Mouse (Mus musculus) G1E (cell line): ENCODE data around the gene Ccser1.

ENCODE experiments used
- CTCF ChIP-seq: IDR thresholded peaks from 2 replicates; pipeline ENCODE4 v1.5.1; 2012; ENCODE audit warnings: low read depth, low read length, inconsistent platforms, mixed read lengths
- GATA1 ChIP-seq: IDR thresholded peaks from 2 replicates; pipeline ENCODE4 v1.6.1; 2012; ENCODE audit warnings: borderline replicate concordance, low read length, inconsistent platforms, mixed read lengths
- POLR2AphosphoS5 ChIP-seq: IDR thresholded peaks from 2 replicates; pipeline ENCODE4 v1.6.1; 2012; ENCODE audit warnings: low read depth, low read length, inconsistent platforms; ENCODE audit not compliant: insufficient replicate concordance

DNA sequence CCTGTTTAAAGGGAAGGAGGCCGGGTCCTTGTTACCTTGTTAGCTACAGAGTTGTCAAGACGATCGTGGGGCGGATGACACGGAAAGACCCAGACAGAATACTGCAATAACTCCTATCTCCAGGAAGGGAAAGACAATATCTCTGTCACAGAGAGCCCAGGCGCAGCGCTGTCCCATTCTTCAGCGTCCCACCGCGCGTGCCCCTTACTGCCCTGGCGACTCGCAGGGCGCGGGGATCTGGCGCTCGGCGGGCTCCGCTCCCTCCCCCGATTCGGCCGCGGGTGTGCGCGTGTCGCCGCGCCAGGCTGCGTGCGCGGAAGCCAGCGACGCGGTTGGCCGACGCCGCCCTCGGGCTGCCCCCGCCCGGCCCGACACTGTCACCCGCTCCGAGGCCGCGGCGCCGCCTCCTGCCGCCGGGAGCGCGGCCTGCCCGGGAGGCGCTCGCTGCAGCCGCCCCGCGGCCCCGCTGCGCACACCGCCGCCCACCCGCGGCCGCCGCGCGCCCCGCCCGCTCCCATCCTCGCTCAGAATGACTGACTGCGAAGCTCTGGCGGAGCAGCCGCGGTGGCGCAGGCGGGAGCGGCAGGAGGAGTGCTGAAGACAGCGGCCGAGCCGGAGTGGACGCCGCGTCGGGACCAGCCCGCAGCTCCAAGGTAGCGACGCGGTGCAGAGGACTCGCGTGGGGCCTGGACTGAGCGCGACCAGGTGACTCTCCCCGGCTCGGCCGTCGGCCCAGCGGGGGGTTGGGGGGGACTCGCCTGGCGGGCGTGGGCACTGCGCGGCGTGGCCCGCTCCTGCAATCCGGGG is at the start of gene Ccser1:
- TF ChIP-seq CTCF (no peak), GATA1 (no peak), POLR2AphosphoS5 (no peak)
